Mouse (Mus musculus) ES-E14 (cell line): Measurements from ENCODE around the gene Fam122a. TPM values are rescaled to one million over a fixed set of nuclear protein-coding genes. Genes with fewer than 3 reads are reported as not detected.

ENCODE experiments used
- DNase-seq: peaks from one replicate; pipeline ENCODE4 v3.0.0-alpha.2; 2013; ENCODE audit warnings: low read depth, low spot score
- H3K27ac ChIP-seq: 2 replicates; pipeline ENCODE4 v1.5.1; 2012; ENCODE audit warnings: low read depth, mild to moderate bottlenecking, low read length, moderate library complexity, mixed read lengths; ENCODE audit not compliant: poor library complexity, insufficient read depth, severe bottlenecking
- H3K36me3 ChIP-seq: 2 replicates; pipeline ENCODE4 v1.6.1; 2012; ENCODE audit warnings: mild to moderate bottlenecking, low read length, moderate library complexity, mixed read lengths; ENCODE audit not compliant: control insufficient read depth, poor library complexity, insufficient read depth, severe bottlenecking
- H3K4me1 ChIP-seq, 2 experiments: fragments of 150-350 bp in 1 of 2; sonication (generic) in 1 of 2; 2 replicates each; pipeline ENCODE4 v1.6.1; 2012; ENCODE audit warnings: low read length in 2 of 2, mild to moderate bottlenecking in 1 of 2, mixed read lengths in 1 of 2; ENCODE audit not compliant: control insufficient read depth in 2 of 2, insufficient read depth in 2 of 2, poor library complexity in 1 of 2
- H3K4me3 ChIP-seq, 2 experiments: fragments of 150-350 bp in 1 of 2; sonication (generic) in 1 of 2; 2 replicates each; pipeline ENCODE4 v1.5.1; 2012; ENCODE audit warnings: low read length in 2 of 2, low read depth in 1 of 2, mild to moderate bottlenecking in 1 of 2, mixed read lengths in 1 of 2; ENCODE audit not compliant: insufficient read depth in 1 of 2, poor library complexity in 1 of 2, severe bottlenecking in 1 of 2
- H3K9ac ChIP-seq: 2 replicates; pipeline ENCODE4 v1.6.1; 2012; ENCODE audit warnings: low read depth, mild to moderate bottlenecking, low read length, mixed read lengths; ENCODE audit not compliant: poor library complexity, insufficient read depth, severe bottlenecking
- H3K9me3 ChIP-seq: fragments of 150-350 bp; sonication (generic); 2 replicates; pipeline ENCODE4 v1.6.1; 2012; ENCODE audit warnings: low read depth, mild to moderate bottlenecking, low read length; ENCODE audit not compliant: control insufficient read depth, insufficient read depth
- CHD2 ChIP-seq: IDR thresholded peaks from 2 replicates; pipeline ENCODE4 v1.6.1; 2014; ENCODE audit warnings: mild to moderate bottlenecking, low read depth, low read length, inconsistent platforms
- HCFC1 ChIP-seq: IDR thresholded peaks from 2 replicates; pipeline ENCODE4 v1.6.1; 2012; ENCODE audit warnings: low read length, inconsistent platforms, borderline replicate concordance; ENCODE audit not compliant: insufficient read depth
- MAFK ChIP-seq: IDR thresholded peaks from 2 replicates; pipeline ENCODE4 v1.6.1; 2014; ENCODE audit warnings: mild to moderate bottlenecking, low read depth, low read length, inconsistent platforms; ENCODE audit not compliant: insufficient read depth
- ZC3H11A ChIP-seq: IDR thresholded peaks from 2 replicates; pipeline ENCODE4 v1.6.1; 2012; ENCODE audit warnings: low read depth, mild to moderate bottlenecking, inconsistent platforms, low read length, borderline replicate concordance
- ZNF384 ChIP-seq: IDR thresholded peaks from 2 replicates; pipeline ENCODE4 v1.6.1; 2012; ENCODE audit warnings: low read depth, low read length, inconsistent platforms
- in situ Hi-C, 2 experiments: fragments of 600-800 bp; cut with MboI; formaldehyde crosslinking; loops; one replicate each; pipeline ENCODE4 v1.15.1; 2025; ENCODE audit warnings: low sequenced_read_pairs in 2 of 2, inconsistent platforms in 1 of 2; ENCODE audit not compliant: unreplicated experiment in 2 of 2
- total RNA-seq: library from RNA; depleted of rRNA; stranded (reverse); fragments of 300-350 nt; gene quantifications from 2 replicates; pipeline ENCODE4 v1.2.3, GENCODE M21; 2012

The Fam122a gene
- total RNA-seq, 1 experiment, result 2.4 TPM

DNA sequence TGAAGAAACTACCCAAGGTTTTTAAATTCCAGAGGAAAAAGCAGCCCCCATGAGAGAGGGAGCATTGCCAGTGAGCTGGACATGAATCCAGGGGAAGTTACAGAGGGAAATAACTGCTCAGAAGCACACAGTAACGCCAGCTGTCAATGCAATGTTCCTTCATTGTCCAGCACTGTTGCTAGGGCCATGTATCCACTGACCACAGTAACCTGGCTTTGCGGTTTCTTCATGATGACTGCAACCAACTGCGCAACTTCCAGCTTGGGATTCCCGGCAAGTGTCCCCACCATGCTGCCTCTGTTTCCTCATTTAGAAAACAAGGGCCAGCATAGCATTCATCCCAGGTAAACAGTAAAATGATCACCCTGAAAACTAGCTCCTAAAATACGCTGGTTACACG, 5.6 kb downstream of the Fam122a start:
- 0 out of 4 replicates have a peak, but pooled peaks cover 0 to 3% of the 10 kb centered on the region in 2 experiments for H3K4me1 ChIP-seq
- in situ Hi-C loops, result no loop called here
- TF ChIP-seq CHD2 (no peak), ZNF384 (no peak), MAFK (no peak), ZC3H11A (no peak), HCFC1 (no peak)
- no peak overlapping the region for H3K27ac ChIP-seq
- no peak overlapping the region for H3K4me3 ChIP-seq
- no peaks in the 10 kb centered on the region for H3K9me3 ChIP-seq
- no peak for DNase-seq
- H3K9ac ChIP-seq, result no peak overlapping the region
- H3K36me3 ChIP-seq, result no peaks in the 10 kb centered on the region

DNA sequence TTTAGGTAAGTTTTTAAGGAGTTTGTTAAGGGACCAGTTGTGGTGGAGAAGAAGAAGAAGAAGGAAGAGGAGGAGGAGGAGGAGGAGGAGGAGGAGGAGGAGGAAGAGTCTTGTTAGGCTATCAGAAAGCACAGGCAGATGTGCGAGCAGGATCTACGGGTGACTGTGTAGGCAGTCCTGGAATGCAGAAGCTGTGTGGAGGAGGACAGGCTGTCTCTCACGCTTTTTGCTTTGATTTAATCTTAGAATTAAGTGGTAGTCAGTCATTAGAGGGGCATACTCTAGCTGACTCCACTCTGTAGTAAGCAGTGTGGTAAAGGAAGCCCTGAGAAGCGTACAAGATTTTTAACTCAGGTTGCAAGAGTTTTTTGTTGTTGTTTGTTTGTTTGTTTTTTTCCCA, 7.9 kb downstream of the Fam122a start:
- H3K36me3 ChIP-seq, result no peaks in the 10 kb centered on the region
- no peak overlapping the region for H3K27ac ChIP-seq
- DNase-seq, result no peak
- H3K4me3 ChIP-seq, result no peak overlapping the region
- H3K9ac ChIP-seq, result no peak overlapping the region
- H3K9me3 ChIP-seq, result no peaks in the 10 kb centered on the region
- in situ Hi-C loops, result no loop called here
- TF ChIP-seq HCFC1 (no peak), ZNF384 (no peak), MAFK (no peak), ZC3H11A (no peak), CHD2 (no peak)
- no peaks in the 10 kb centered on the region for H3K4me1 ChIP-seq

DNA sequence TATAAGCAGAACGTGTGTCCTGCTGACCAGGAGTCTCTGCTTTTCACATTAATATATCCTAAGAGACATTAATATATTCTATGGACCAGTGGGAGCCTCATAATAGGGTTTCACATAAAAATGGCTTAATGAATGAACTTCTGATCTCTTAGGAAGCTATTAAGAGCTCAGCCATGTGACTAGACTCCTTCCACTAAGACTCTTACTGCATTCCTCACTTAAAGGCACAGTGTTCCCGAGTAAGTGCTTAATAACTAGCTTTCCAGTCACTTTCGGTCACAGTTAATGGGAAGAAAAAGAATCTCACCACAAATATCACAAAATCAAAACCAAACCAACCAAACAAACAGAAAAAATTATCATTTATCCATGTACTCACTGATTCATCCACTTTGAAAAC, 8.5 kb downstream of the Fam122a start:
- H3K36me3 ChIP-seq, result no peaks in the 10 kb centered on the region
- in situ Hi-C loops, result no loop called here
- H3K9ac ChIP-seq, result no peak overlapping the region
- H3K4me1 ChIP-seq, result no peaks in the 10 kb centered on the region
- TF ChIP-seq MAFK (no peak), HCFC1 (no peak), CHD2 (no peak), ZNF384 (no peak), ZC3H11A (no peak)
- no peaks in the 10 kb centered on the region for H3K9me3 ChIP-seq
- no peak overlapping the region for H3K4me3 ChIP-seq
- no peak overlapping the region for H3K27ac ChIP-seq
- DNase-seq, result no peak

DNA sequence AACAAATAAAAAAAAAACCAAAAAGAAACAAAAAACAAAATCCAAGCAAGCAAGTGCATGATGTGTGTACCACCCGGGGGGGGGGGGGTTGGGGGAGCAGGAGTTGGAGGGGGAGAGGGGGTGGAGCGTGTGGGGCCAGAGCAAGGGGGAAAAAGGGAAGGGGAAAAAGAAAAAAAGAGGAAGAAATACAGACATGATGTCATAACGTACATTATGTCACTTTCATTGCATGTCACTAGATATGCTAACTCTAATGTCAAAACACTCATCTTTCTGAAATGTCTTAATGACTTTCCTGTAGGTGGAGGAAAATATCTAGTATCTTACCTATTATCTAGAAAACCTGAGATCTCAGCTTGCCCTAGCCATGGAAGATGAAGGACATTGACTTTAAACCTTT, 14.1 kb downstream of the Fam122a start:
- Histone ChIP-seq H3K9me3 (no peaks in the 10 kb centered on the region), H3K27ac (no peak overlapping the region)
- TF ChIP-seq HCFC1 (no peak), CHD2 (no peak), MAFK (no peak), ZC3H11A (no peak), ZNF384 (no peak)

DNA sequence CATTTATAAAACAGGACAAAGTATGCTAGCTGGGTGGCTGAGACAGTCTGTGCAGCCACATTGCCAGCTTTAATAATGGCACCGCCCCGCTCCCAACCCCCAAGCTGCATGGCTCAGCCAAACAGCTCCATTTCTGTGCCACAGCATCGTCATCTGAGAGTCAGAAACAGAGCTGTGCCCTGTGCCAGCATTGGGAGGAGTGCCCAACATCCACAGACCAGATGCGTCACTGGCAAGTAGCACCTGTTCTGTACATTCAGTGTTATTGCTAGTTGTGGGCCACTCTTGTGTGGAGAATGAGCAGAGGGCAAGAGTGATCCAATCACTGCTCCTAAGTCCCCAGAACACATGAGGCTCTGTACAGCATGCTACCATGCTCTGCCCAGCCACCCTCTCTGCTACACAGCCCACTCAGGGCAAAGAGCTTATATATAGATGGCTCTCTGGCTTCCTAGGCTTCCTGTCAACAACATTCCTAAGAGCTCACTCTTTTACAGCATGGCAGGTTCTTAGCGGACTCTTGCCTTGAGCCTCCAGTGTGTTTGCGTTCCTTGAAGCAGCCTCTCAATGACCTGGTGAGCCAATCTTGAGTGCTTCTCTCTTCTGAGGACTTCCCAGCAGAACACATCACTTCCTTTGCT, 20.4 kb downstream of the Fam122a start:
- DNase-seq, result no peak
- in situ Hi-C loops, result no loop called here
- Histone ChIP-seq H3K36me3 (no peaks in the 10 kb centered on the region), H3K9me3 (no peaks in the 10 kb centered on the region), H3K9ac (no peak overlapping the region), H3K4me3 (no peak overlapping the region), H3K27ac (no peak overlapping the region), H3K4me1 (no peaks in the 10 kb centered on the region)
- no peak for TF ChIP-seq MAFK
- no peak for TF ChIP-seq ZNF384
- TF ChIP-seq HCFC1, result no peak
- TF ChIP-seq ZC3H11A, result no peak
- no peak for TF ChIP-seq CHD2

More for the DNA sequence above, 14.1 kb downstream of the Fam122a start:
- H3K9ac ChIP-seq, result no peak overlapping the region
- DNase-seq, result no peak
- H3K36me3 ChIP-seq, result no peaks in the 10 kb centered on the region
- in situ Hi-C loops, result no loop called here
- no peaks in the 10 kb centered on the region for H3K4me1 ChIP-seq
- H3K4me3 ChIP-seq, result no peak overlapping the region
